Mouse (Mus musculus): ENCODE measurements at regions not wholly inside any gene's neighbourhood (a gene's known extent, or its start where the extent isn't known, plus 50 kb on each side); places are given as distances from the start of the nearest gene placed in this dataset.

DNA sequence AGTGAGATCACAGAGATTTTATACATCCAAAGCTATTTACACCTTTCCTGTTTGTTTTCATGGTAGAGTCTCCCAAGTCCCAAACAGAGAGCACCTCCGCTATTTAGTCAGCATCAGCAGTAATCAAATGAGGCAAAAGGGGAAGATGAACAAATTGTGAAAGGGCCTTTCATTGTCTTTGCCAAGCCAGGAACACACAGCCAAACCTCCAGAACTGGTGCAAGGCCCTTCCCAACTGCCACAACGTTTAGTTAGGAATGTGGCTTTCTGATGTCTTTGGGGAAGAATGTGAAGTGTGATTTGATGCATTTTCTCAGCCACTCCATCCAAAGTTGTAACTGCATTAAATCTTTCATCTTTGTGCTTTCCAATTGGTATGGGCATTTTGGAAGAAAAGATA, 353.6 kb upstream of the Galnt5 start:
- intact Hi-C loops (cut with DNase I) = no loop called here
- H3K4me3 ChIP-seq = no peak overlapping the region
- no peak for TF ChIP-seq CTCF (IDR thresholded peaks at IDR 0.05)
- no peak for DNase-seq
- H3K27ac ChIP-seq = no peak overlapping the region

DNA sequence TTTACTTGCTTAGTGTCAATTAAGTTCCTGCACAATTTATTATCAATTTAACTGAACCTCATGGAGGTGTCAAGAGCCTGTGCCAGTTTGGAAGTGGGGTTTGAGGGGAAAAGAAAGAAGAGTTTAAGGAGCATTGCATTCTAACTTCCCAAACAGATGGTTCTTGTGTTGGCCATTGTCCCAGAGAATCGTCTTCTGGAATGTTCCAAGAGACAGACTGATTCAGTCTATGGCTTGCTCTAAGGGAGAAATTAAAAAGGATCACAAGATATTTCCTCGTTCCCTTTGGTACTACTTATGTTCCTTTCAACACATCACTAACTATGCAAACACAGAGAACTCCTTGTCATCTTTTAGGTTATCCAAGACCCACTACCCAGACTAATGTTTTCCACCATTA, 353.1 kb upstream of the Galnt5 start:
- intact Hi-C loops (cut with DNase I) = no loop called here
- no peak for DNase-seq
- Histone ChIP-seq H3K27ac (no peak overlapping the region), H3K4me3 (no peak overlapping the region)
- TF ChIP-seq CTCF (IDR thresholded peaks at IDR 0.05) = no peak

DNA sequence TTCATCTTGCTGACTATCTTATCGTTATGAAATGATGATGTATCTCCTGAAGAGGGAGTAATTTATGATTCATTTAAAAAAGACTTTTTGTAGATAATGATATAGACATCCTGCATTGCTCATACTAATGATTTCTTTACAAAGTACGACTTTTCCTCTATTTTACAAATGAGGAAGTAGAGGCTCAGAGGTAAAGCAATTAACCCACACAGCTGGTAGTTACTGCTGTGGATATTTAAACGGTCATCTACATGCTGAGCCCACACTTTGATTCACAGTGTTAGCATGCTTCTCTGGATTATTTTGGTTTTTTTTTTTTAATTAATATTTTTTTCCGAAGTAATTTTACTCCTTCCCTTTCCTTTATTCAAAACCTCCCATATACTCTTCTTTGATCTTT, 348.7 kb upstream of the Galnt5 start:
- TF ChIP-seq CTCF (IDR thresholded peaks at IDR 0.05) = no peak
- no peak overlapping the region for H3K4me3 ChIP-seq
- H3K27ac ChIP-seq = no peak overlapping the region
- intact Hi-C loops (cut with DNase I) = no loop called here
- no peak for DNase-seq

DNA sequence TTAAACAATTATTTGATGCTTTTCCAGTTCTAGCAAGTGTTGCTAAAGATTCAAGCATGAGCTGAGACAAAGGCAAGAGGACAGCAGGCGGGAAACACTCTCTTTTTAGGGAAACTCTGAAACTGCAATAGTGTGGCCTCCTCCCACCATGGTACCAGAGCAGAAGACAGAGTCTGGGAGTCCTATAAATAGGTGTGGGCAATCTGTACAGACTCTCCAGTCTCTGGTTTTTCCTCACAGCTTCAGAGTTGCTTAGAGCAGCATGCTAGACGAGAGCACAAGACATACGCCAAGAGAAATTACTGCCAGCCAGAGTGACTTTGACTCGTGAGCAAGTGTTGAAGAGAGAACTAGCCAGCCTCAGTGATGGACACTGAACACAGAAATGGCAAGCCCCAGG, 340.3 kb upstream of the Galnt5 start:
- DNase-seq = no peak
- Histone ChIP-seq H3K27ac (no peak overlapping the region), H3K4me3 (no peak overlapping the region)
- TF ChIP-seq CTCF (IDR thresholded peaks at IDR 0.05) = no peak
- intact Hi-C loops (cut with DNase I) = no loop called here

DNA sequence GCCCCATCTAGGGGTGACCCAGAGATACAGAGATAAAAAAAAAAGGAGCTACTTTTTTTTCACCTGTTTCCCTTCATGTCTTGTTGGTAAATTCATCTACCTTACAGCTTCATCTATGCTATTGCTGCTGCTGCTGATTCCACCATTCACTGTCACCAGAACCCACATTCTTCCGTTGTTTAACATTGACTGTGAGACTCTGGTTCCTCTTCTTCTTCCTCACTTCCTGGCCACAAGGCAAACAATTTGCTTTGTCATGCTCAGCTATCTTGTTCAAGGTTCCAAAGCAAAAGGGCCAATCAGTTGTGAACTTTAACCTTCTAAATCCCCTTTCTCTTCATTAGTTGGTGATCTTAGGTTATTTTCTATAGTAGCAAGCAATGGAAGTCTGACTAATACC, 335.8 kb upstream of the Galnt5 start:
- DNase-seq = no peak
- intact Hi-C loops (cut with DNase I) = no loop called here
- Histone ChIP-seq H3K27ac (no peak overlapping the region), H3K4me3 (no peak overlapping the region)
- TF ChIP-seq CTCF (IDR thresholded peaks at IDR 0.05) = no peak

DNA sequence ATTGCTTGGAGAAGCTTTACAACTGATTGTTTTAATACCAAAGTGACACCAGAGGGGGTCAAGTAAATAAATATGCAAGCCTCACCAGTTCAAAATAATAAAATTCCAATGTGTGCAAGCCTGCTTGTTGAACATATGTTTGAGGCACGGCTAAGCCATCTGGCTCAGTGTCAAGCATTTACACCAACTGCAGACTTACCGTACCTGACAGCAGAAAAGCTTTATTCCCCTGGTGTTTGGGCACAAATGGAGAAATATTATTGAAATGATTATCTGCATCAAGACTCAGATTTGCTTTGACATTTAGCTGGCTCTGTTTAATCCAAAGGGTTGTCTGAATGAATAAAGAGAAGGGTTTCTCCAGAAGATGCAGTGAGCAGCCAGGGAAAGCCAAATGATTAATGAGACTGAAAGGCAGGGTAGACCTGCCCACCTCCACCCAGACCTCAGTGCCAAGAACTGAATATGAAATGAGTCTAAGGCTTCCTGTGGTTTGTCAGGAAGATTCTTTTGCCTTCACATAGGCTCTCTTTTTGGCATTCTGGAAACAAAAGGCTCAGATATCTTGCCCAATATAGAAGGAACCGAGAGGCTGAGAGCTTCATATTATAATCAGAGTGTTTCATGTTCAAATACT, 325.6 kb upstream of the Galnt5 start:
- TF ChIP-seq CTCF (IDR thresholded peaks at IDR 0.05) = no peak
- intact Hi-C loops (cut with DNase I) = no loop called here
- no peak for DNase-seq
- Histone ChIP-seq H3K4me3 (no peak overlapping the region), H3K27ac (no peak overlapping the region)

DNA sequence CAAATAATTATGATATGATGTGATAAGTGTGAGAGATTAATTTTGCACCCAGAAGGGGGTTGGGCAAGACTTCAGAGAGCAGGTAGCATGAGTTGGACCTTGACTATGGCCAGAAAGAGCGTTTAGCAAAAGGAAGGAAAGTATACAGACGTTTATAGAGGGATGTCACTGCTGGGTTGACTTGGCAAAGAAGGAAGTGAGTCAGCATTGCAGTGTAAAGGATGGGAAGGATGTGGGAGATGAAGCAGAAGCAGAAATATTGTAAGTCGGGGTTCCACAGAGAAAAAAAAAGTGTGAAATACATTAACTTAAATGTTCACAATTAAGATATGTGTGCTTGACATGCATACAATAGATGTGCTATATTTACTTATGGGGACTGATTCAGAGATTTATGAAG, 307.8 kb upstream of the Galnt5 start:
- TF ChIP-seq CTCF (IDR thresholded peaks at IDR 0.05) = no peak
- Histone ChIP-seq H3K27ac (no peak overlapping the region), H3K4me3 (no peak overlapping the region)
- DNase-seq = no peak
- intact Hi-C loops (cut with DNase I) = no loop called here

DNA sequence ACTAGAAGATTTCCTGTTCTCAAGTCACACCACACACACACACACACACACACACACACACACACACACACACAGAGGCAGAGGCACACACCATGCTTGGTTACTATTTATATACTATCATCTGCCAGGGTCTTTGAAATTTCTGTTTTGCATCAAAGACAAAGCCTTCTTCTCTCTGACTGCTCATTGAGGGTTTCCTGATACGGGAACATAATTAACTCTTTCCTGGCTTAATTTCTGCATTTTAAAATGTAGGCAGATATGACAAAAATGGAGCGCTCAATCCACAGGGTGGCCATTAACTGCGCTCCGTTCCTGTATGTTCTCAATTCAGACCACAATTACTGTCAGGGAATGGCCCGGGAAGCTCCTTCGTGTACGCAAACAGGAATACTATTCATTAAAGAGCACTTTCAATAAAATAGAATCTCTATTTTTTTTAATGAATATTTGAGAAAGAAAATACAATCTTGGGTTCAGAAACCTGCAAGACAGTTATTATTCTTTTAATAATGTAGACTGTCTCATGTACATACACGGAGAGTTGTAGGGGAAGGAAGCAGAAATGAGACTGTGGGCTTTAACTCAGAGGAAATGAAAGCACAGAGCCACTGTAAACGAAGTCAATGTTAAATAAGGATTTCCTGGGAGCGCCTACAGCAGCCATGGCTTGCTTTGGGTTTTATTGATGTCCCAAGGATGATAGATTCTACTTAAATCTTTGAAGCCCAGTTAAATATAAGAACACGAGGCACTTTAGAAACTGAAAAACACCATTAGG, 300.5 kb upstream of the Galnt5 start:
- Histone ChIP-seq H3K4me3 (no peak overlapping the region), H3K27ac (no peak overlapping the region)
- intact Hi-C loops (cut with DNase I) = no loop called here
- no peak for DNase-seq
- no peak for TF ChIP-seq CTCF (IDR thresholded peaks at IDR 0.05)

DNA sequence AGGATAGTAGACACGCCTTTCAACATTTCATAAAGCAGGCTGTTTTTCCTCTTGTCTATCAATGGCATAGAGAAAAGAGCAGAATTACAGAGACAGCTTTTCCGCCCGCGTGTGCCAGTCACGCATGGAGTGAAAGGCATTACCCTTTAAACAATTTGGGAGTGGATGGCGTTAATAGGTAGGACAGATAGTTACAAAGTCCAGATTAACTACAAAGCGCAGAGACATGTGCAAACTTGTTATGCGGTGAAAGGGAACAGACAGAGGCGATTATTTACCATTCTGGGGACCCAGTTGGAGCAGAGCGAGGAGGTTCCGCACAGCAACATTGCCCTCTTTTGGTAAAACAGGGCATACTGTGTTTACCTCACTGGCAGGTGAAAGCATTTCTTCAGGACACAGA, 299.0 kb upstream of the Galnt5 start:
- intact Hi-C loops (cut with DNase I) = no loop called here
- peak overlapping the region; percentile 28; the same call in 1 of the 2 replicates for H3K27ac ChIP-seq
- DNase-seq = peak; percentile 17
- H3K4me3 ChIP-seq = peak overlapping the region; percentile 47
- peak; percentile 60 for TF ChIP-seq CTCF (IDR thresholded peaks at IDR 0.05)

GRCm38 (mm10) chr2:57699226-57699625, 298.5 kb upstream of the Galnt5 start:
- H3K4me3 ChIP-seq = no peak overlapping the region
- H3K27ac ChIP-seq = no peak overlapping the region
- no peak for DNase-seq
- intact Hi-C loops (cut with DNase I) = no loop called here
- no peak for TF ChIP-seq CTCF (IDR thresholded peaks at IDR 0.05)

GRCm38 (mm10) chr2:57716754-57717510, 280.8 kb upstream of the Galnt5 start:
- H3K27ac ChIP-seq = no peak overlapping the region
- intact Hi-C loops (cut with DNase I) = no loop called here
- TF ChIP-seq CTCF (IDR thresholded peaks at IDR 0.05) = no peak
- H3K4me3 ChIP-seq = no peak overlapping the region
- no peak for DNase-seq

Data from gastrocnemius, adult 2 months (tissue).